In genomic region chr11:79529226-79529625, GRCm38 (mm10) we compare ENCODE assay signal across 29 mouse cellular contexts. TPM values are rescaled to one million over a fixed set of nuclear protein-coding genes. Genes with fewer than 3 reads are reported as not detected.
DNase-seq lines count a peak whose midpoint lies in the region; ATAC-seq and TF ChIP-seq lines count a peak whose summit lies in the region.
"Had no signal": no experiment of that assay in that cellular context is flagged by ENCODE, and none has a peak within 500 bp of the region (broad histone marks: within the 10 kb centered on the region; RNA-seq: fewer than 3 reads in every experiment).

No protein-coding gene starts in this region.

- no peak for TF ChIP-seq CTCF in gastrocnemius, adult 2 months (IDR thresholded peaks at IDR 0.05)
- TF ChIP-seq CTCF in spleen, adult 2 months (IDR thresholded peaks at IDR 0.05; ENCODE audit: extremely low read depth, insufficient read depth, insufficient read length, insufficient replicate concordance), result no peak
- TF ChIP-seq CTCF in liver, embryonic 14.5 days (IDR thresholded peaks at IDR 0.05; ENCODE audit: low read depth), result no peak

- intact Hi-C loops in gastrocnemius, adult 2 months (cut with DNase I), result loop anchor here (5.0 kb wide), 1 partner anchor 37 kb away; no protein-coding TSS in a partner anchor

- peaks cover 9% of the 10 kb centered on the region; the same call in 1 of the 2 replicates for H3K4me1 ChIP-seq in spleen, adult 2 months (ENCODE audit: control insufficient read depth, insufficient read depth, insufficient read length)
- peaks cover 0 to 23% of the 10 kb centered on the region in 2 experiments; a peak in 2 of 4 replicates for H3K4me1 ChIP-seq in liver, embryonic 14.5 days (replicated peaks; ENCODE audit: control insufficient read depth in 2 of 2, insufficient read depth in 2 of 2, low read length in 1 of 2)

- H3K4me3 ChIP-seq in gastrocnemius, adult 2 months, result peak overlapping the region; percentile 61
- peak overlapping the region; percentile 32; the same call in 1 of the 2 replicates for H3K4me3 ChIP-seq in spleen, adult 2 months (ENCODE audit: extremely low read depth, insufficient read depth, insufficient read length)
- H3K4me3 ChIP-seq in liver, embryonic 14.5 days (ENCODE audit: insufficient read depth in 1 of 2, low read depth in 2 of 2, low read length in 2 of 2), result 0 out of 4 replicates have a peak overlapping the region, but pooled peaks of 1 of the 2 experiments have one; percentile 6
- H3K4me3 ChIP-seq: forebrain, embryonic 12.5 days; heart, embryonic 10.5 days; hindbrain, embryonic 15.5 days; limb, embryonic 15.5 days had no signal

- H3K27me3 ChIP-seq in spleen, adult 2 months (ENCODE audit: control insufficient read depth, insufficient read depth, low read length), result no peaks in the 10 kb centered on the region
- H3K27me3 ChIP-seq in liver, embryonic 14.5 days (ENCODE audit: control insufficient read depth, insufficient read depth, low read length), result no peaks in the 10 kb centered on the region
- H3K27me3 ChIP-seq in splenic B cell, adult 2 months (ENCODE audit: control insufficient read depth, insufficient read depth, low read length, poor library complexity, severe bottlenecking), result no peaks in the 10 kb centered on the region
- H3K27me3 ChIP-seq: forebrain, embryonic 12.5 days; hindbrain, embryonic 15.5 days; limb, embryonic 15.5 days; Patski had no signal

- no peak for ATAC-seq in liver, embryonic 14.5 days (ENCODE audit: insufficient read depth)
- ATAC-seq: intestine, embryonic 16.5 days; lung, postnatal 0 days; Patski had no signal

- no peak for TF ChIP-seq POLR2A in spleen, adult 2 months (IDR thresholded peaks at IDR 0.05; ENCODE audit: low read depth, low read length)

- no peak for DNase-seq in gastrocnemius, adult 2 months
- DNase-seq in gastrocnemius, adult 18-20 months (ENCODE audit: low spot score), result no peak
- no peak for DNase-seq in spleen, adult 2 months (ENCODE audit: low read depth in 1 of 2, low spot score in 2 of 2)
- no peak for DNase-seq in spleen, adult 18-20 months
- DNase-seq in liver, embryonic 14.5 days (ENCODE audit: low read depth in 3 of 3, low spot score in 3 of 3), result no peak
- peak; percentile 16 for DNase-seq in splenic B cell, adult 2 months (ENCODE audit: low read depth, low spot score)
- DNase-seq in lung, postnatal 36 days, result no peak
- DNase-seq in layer of hippocampus, adult 18-20 months (ENCODE audit: low spot score in 2 of 2), result no peak
- DNase-seq: cerebellum, adult 11-12 months; cerebellum, postnatal 10 days; kidney, adult 9 months; kidney, postnatal 25 days; left cerebral cortex, postnatal 4 days; midbrain, embryonic 14.5 days had no signal

- H3K9ac ChIP-seq in liver, embryonic 14.5 days (replicated peaks), result no peak overlapping the region
- H3K9ac ChIP-seq: forebrain, embryonic 12.5 days; hindbrain, embryonic 15.5 days; limb, embryonic 15.5 days had no signal

- H3K9me3 ChIP-seq in liver, embryonic 14.5 days (ENCODE audit: control insufficient read depth, low read length), result no peaks in the 10 kb centered on the region
- H3K9me3 ChIP-seq: forebrain, embryonic 12.5 days; G1E; heart, embryonic 10.5 days; hindbrain, embryonic 15.5 days; limb, embryonic 15.5 days had no signal

- H3K27ac ChIP-seq in gastrocnemius, adult 2 months, result peak overlapping the region; percentile 92
- peak overlapping the region; percentile 36; the same call in 1 of the 2 replicates for H3K27ac ChIP-seq in spleen, adult 2 months (ENCODE audit: insufficient read depth, low read length)
- H3K27ac ChIP-seq in liver, embryonic 14.5 days, result no peak overlapping the region
- H3K27ac ChIP-seq: forebrain, embryonic 12.5 days; heart, embryonic 10.5 days; hindbrain, embryonic 15.5 days; limb, embryonic 15.5 days had no signal

- H3K4me2 ChIP-seq in liver, embryonic 14.5 days (ENCODE audit: low read depth), result peak overlapping the region; percentile 22
- H3K4me2 ChIP-seq: forebrain, embryonic 12.5 days; hindbrain, embryonic 15.5 days; limb, embryonic 15.5 days had no signal

- 71% methylated on average over 6 of the region's 6 CpGs for WGBS in spleen, adult 2 months
- 68% methylated on average over 6 of the region's 6 CpGs for WGBS in liver, embryonic 14.5 days (ENCODE audit: insufficient replicate concordance)

- H3K36me3 ChIP-seq in spleen, adult 2 months (ENCODE audit: control insufficient read depth, insufficient read depth, low read length), result no peaks in the 10 kb centered on the region
- no peaks in the 10 kb centered on the region for H3K36me3 ChIP-seq in liver, embryonic 14.5 days (replicated peaks; ENCODE audit: control insufficient read depth, insufficient read depth, low read depth)
- peaks cover 2% of the 10 kb centered on the region for H3K36me3 ChIP-seq in splenic B cell, adult 2 months (ENCODE audit: control insufficient read depth, insufficient read depth, low read length, poor library complexity, severe bottlenecking)
- H3K36me3 ChIP-seq: hindbrain, embryonic 15.5 days; limb, embryonic 15.5 days had no signal

- no peak for TF ChIP-seq EP300 in liver, embryonic 14.5 days (IDR thresholded peaks at IDR 0.05; ENCODE audit: low read depth)

RNA-seq across cellular contexts. Expression of gene Evi2, which starts 1.2 kb away (rescaled TPM):
- total RNA-seq in gastrocnemius, adult 2 months (2021), result not detected
- not detected for total RNA-seq in gastrocnemius, adult 18-20 months (2021)
- 12.2 and 13.9 TPM in 2 replicates for polyA plus RNA-seq in spleen, adult 2 months (2012; rRNA removed)
- polyA plus RNA-seq in liver, embryonic 14.5 days (2012; rRNA removed), result 0.31 and 0.44 TPM in 2 replicates
- 0.59 and 0.63 TPM in 2 replicates for polyA plus RNA-seq in liver, embryonic 14.5 days (2014; fragmentation: Nextera tagmentation; extraction: Ambion mirVana)
- total RNA-seq in layer of hippocampus, adult 18-20 months (2021), result not detected
- total RNA-seq: left cerebral cortex, adult 18-20 months; left cerebral cortex, postnatal 4 days had no signal
- polyA plus RNA-seq: G1E; Patski; testis, adult 2 months had no signal

RNA-seq across cellular contexts. Expression of gene Evi2a, which starts 1.2 kb away (rescaled TPM):
- total RNA-seq in gastrocnemius, adult 2 months (2021), result 1 to 10 TPM; 3.9 to 4.0 TPM
- 1 to 10 TPM; 3.7 TPM for total RNA-seq in gastrocnemius, adult 18-20 months (2021)
- 22.0 and 25.1 TPM in 2 replicates for polyA plus RNA-seq in spleen, adult 2 months (2012; rRNA removed)
- polyA plus RNA-seq in liver, embryonic 14.5 days (2012; rRNA removed), result 2.4 and 3.9 TPM in 2 replicates
- polyA plus RNA-seq in liver, embryonic 14.5 days (2014; fragmentation: Nextera tagmentation; extraction: Ambion mirVana), result 4.2 TPM in 2 replicates
- 10 to 100 TPM; 28.7 to 29.7 TPM for total RNA-seq in layer of hippocampus, adult 18-20 months (2021)

RNA-seq across cellular contexts. Expression of gene Evi2b, which starts 5.7 kb away (rescaled TPM):
- total RNA-seq in gastrocnemius, adult 2 months (2021), result under 1 TPM; 0.45 to 0.46 TPM
- under 1 TPM; 0.27 to 0.55 TPM for total RNA-seq in gastrocnemius, adult 18-20 months (2021)
- polyA plus RNA-seq in spleen, adult 2 months (2012; rRNA removed), result 56.7 and 57.3 TPM in 2 replicates
- polyA plus RNA-seq in liver, embryonic 14.5 days (2012; rRNA removed), result 8.4 and 9.7 TPM in 2 replicates
- polyA plus RNA-seq in liver, embryonic 14.5 days (2014; fragmentation: Nextera tagmentation; extraction: Ambion mirVana), result 7.7 and 7.8 TPM in 2 replicates
- total RNA-seq in layer of hippocampus, adult 18-20 months (2021), result under 1 TPM; 0.41 to 0.54 TPM
- polyA plus RNA-seq: embryonic facial prominence, embryonic 11.5 days; forebrain, embryonic 12.5 days; hindbrain, embryonic 15.5 days; midbrain, embryonic 14.5 days; neural tube, embryonic 14.5 days had no signal

RNA-seq across cellular contexts. Expression of gene Omg, which starts 25.3 kb away (rescaled TPM):
- total RNA-seq in gastrocnemius, adult 2 months (2021), result not detected
- not detected for total RNA-seq in gastrocnemius, adult 18-20 months (2021)
- not detected in 2 replicates for polyA plus RNA-seq in spleen, adult 2 months (2012; rRNA removed)
- 0.01 and 0.02 TPM in 2 replicates for polyA plus RNA-seq in liver, embryonic 14.5 days (2012; rRNA removed)
- polyA plus RNA-seq in liver, embryonic 14.5 days (2014; fragmentation: Nextera tagmentation; extraction: Ambion mirVana), result not detected in 2 replicates
- 10 to 100 TPM; 79.7 to 86.5 TPM for total RNA-seq in layer of hippocampus, adult 18-20 months (2021)
- total RNA-seq: gastrocnemius, adult 8-10 months; hematopoietic stem cell, adult 5-6 weeks had no signal
- polyA plus RNA-seq: G1E; lung, postnatal 0 days; Patski; small intestine, adult 2 months; testis, adult 2 months had no signal

Comparison
In these comparisons a context has a peak if more than half of its experiments do, and no peak if none do; other contexts are left out.
1. RNA of gene Evi2a, which starts 1.2 kb away (total RNA-seq): 28.7 to 29.7 TPM in layer of hippocampus, adult 18-20 months; 3.9 to 4.0 TPM in gastrocnemius, adult 2 months and 3.7 TPM in gastrocnemius, adult 18-20 months; every median in the first group is over 4 times any median in the second.